In the genomic region with DNA sequence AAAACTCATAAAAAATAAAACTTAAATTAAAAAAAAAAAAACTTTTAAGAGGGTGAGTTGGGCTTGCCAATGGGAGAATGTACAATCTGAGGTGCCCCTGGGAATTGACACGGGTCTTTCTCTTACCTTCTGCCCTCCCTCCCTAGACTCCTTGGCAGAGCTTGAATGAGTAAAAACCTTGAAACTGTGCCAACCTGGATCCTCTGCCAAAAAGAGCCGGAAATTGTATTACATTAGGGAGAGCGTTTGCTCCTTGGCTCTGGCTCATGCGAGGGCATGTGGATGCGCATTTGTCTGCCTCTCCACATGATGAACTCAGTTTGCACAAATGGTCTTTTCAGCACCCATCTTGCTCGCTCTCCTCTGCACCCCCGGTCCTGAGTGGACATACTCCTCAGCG, we compare ENCODE assay signal across 8 mouse cellular contexts. TPM values are rescaled to one million over a fixed set of nuclear protein-coding genes. Genes with fewer than 3 reads are reported as not detected.
DNase-seq lines count a peak whose midpoint lies in the region; ATAC-seq lines count a peak whose summit lies in the region.

No protein-coding gene starts in this region.

- DNase-seq in heart, adult 8-10 months (ENCODE audit: low spot score): peak; percentile 62
- DNase-seq in heart, embryonic 10.5 days (ENCODE audit: low spot score): no peak
- DNase-seq in urinary bladder, postnatal 14 days (ENCODE audit: low spot score): peak; percentile 57
- DNase-seq in urinary bladder, postnatal 10 days (ENCODE audit: low spot score): no peak
- DNase-seq in kidney, adult 8-10 months: peak; percentile 88 to 89
- DNase-seq in ovary, postnatal 36 days (ENCODE audit: low spot score): peak; percentile 62
- no peak for DNase-seq in natural killer cell, adult 2 months (ENCODE audit: low spot score in 2 of 2)

- no peak for ATAC-seq in CD4-positive, CD25-positive, alpha-beta regulatory T cell, adult 4 months

- no peak overlapping the region for H3K27ac ChIP-seq in heart, embryonic 10.5 days

- WGBS in heart, embryonic 10.5 days: 84% methylated on average over 8 of the region's 8 CpGs

- no peaks in the 10 kb centered on the region for H3K4me1 ChIP-seq in heart, embryonic 10.5 days

- H3K9me3 ChIP-seq in heart, embryonic 10.5 days: no peaks in the 10 kb centered on the region

- no peaks in the 10 kb centered on the region for H3K27me3 ChIP-seq in heart, embryonic 10.5 days (ENCODE audit: insufficient read depth, poor library complexity, severe bottlenecking)

- no peak overlapping the region for H3K4me3 ChIP-seq in heart, embryonic 10.5 days

- H3K36me3 ChIP-seq in heart, embryonic 10.5 days: no peaks in the 10 kb centered on the region

RNA-seq across cellular contexts. Expression of a gene that starts 13.4 kb away (rescaled TPM):
- 10 to 100 TPM; 65.1 to 78.9 (median 73.5) TPM for total RNA-seq in heart, adult 8-10 months (2022)
- 3.9 and 4.5 TPM in 2 replicates for polyA plus RNA-seq in heart, embryonic 10.5 days (2016; fragmentation: Nextera tagmentation; extraction: Ambion mirVana)
- 1 to 10 TPM; 1.0 to 1.3 TPM for polyA plus RNA-seq in CD4-positive, CD25-positive, alpha-beta regulatory T cell, adult 4 months (2017; shearing (Covaris generic))

RNA-seq across cellular contexts. Expression of a gene that starts 35.3 kb away (rescaled TPM):
- total RNA-seq in heart, adult 8-10 months (2022): 10 to 100 TPM; 18.5 to 27.0 (median 24.6) TPM
- polyA plus RNA-seq in heart, embryonic 10.5 days (2016; fragmentation: Nextera tagmentation; extraction: Ambion mirVana): 57.5 and 80.1 TPM in 2 replicates
- 10 to 100 TPM; 67.5 to 74.4 TPM for polyA plus RNA-seq in CD4-positive, CD25-positive, alpha-beta regulatory T cell, adult 4 months (2017; shearing (Covaris generic))

RNA-seq across cellular contexts. Expression of a gene that starts 46.6 kb away (rescaled TPM):
- 10 to 100 TPM; 22.2 to 25.0 (median 24.2) TPM for total RNA-seq in heart, adult 8-10 months (2022)
- polyA plus RNA-seq in heart, embryonic 10.5 days (2016; fragmentation: Nextera tagmentation; extraction: Ambion mirVana): 38.9 and 46.4 TPM in 2 replicates
- 100 to 1,000 TPM; 117 to 187 TPM for polyA plus RNA-seq in CD4-positive, CD25-positive, alpha-beta regulatory T cell, adult 4 months (2017; shearing (Covaris generic))

Comparison
In these comparisons a context has a peak if more than half of its experiments do, and no peak if none do; other contexts are left out.
1. DNase-seq: peak in heart, adult 8-10 months (single experiment), urinary bladder, postnatal 14 days (single experiment), kidney, adult 8-10 months (2 of 2) and ovary, postnatal 36 days (single experiment); none in heart, embryonic 10.5 days (single experiment), urinary bladder, postnatal 10 days (single experiment) and natural killer cell, adult 2 months (0 of 2).